Mouse (Mus musculus): ENCODE measurements around the gene Nes.

Nes gene

DNA sequence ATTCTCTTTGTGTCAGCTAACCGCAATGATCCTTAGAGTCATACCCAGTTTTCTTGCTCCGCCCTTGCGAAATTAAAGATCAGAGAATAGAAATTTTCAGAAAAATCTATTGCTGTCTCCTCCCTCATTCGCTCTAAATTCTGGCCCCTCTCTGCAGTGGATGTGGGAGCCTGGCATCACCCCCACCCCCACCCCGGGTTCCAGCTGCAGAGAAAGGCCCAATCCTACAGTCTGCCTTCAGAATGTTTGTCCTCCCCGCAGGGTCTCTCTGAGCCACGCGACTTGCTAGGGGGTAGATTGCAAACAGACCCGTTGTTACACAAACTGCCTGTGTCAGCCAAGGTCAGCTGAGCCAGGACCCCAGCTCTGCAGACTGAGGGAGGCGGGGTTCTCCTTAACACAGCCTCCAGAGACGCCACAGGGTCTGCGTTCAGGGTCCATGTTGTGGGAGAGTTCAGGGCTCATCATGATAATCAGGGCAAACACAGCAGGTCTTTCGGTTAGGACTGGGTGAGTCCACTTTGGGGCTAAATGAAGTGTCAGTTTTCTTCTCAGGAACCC, 20.8 kb upstream of the Nes start:
- DNase-seq (ENCODE audit: low spot score in 2 of 2) = no peak

DNA sequence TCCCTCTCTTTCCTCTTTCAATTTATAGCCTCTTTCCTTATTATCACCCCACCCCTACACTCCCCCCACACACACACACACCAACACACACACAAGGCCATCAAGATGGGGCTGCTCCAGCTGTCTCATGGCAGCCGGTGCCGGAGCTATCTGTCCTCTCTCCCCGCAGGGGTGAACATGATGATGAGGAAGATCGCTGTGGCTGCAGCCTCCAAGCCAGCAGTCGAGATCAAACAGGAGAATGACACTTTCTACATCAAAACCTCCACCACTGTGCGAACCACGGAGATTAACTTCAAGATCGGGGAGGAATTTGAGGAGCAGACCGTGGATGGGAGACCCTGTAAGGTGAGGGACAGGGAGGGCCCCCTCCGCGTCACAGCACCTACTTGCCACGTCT, 18.9 kb upstream of the Nes start:
- no peak for DNase-seq (ENCODE audit: low spot score in 2 of 2)

- no peak for DNase-seq (ENCODE audit: low spot score in 2 of 2)
Observed at GRCm38 (mm10) chr3:87952440-87952839, 18.4 kb upstream of the Nes start.

GRCm38 (mm10) chr3:87958056-87958455, 12.8 kb upstream of the Nes start:
- DNase-seq (ENCODE audit: low spot score in 2 of 2) = no peak

DNA sequence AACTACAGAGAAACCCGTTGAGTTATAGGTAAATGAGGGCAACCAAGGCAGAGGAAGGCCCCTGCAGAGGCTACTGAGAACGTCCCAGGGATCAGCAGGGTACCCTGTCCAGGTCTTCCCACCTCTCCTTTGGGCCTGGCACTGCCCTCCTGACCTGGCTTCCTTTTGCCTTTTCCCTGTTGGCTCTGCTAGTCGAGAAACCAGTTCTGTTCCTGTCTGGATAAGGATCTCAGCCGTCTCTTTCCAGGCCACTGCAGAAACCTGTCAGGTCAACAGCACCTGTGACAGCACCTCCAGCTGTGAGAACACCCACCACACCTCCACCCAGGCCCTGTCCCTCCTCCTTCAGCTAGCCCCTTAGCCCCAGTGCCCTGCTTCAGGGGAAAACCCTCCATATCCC, 12.4 kb upstream of the Nes start:
- DNase-seq (ENCODE audit: low spot score in 2 of 2) = no peak

GRCm38 (mm10) chr3:87958967-87959366, 11.9 kb upstream of the Nes start:
- no peak for DNase-seq (ENCODE audit: low spot score in 2 of 2)

GRCm38 (mm10) chr3:87959371-87959770, 11.5 kb upstream of the Nes start:
- DNase-seq (ENCODE audit: low spot score in 2 of 2) = no peak

DNA sequence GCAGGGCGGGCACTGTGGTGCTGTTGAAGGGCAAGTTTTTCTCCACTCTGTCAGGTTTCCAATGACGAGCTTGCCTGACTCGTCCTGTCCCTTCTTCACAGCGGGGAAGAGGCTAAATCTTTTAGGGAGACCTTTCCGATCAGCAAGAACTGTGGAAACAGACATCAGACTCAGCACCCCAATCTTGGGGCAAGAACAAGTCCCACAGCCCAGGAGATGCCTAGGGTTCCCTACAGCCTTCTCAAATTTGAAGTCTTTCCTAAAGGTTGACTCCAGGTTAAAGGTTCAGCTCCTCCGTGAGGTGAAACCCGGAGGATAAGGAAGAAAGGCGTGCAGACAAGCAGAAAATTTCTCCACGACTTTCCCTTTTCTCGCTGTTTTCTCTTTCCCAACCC, 10.7 kb upstream of the Nes start:
- DNase-seq (ENCODE audit: low spot score in 2 of 2) = no peak

DNA sequence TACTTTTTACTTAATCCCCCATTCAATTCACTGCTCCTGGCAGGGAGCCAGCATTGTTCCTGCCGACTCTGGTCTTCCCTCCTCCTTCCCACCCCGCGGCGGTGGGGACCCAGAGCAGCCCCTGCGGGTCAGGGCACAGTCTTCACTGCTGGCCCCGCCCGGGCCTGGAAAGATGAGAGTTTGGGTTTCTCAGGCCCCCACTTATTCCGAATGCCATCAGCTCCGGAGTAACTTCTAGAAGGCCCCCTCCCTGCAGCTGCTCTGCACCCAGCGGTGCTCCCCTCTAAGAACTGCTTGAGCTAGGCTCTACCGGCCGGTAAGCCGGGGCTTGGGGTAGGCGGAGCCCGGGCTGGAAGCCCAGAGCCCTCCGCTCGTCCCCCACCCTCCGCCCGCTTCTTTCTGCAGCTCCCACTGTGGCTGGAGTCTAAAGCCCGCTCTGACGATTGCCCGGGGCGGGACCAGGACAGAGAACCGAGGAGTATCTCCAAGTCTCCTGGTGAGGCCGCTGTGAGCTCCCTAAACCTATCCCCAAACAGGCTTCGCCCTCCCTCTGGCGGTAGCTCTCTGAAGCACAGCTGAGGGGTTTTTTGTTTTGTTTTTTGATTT, 10.2 kb upstream of the Nes start:
- peak; percentile 68 for DNase-seq (ENCODE audit: low spot score in 2 of 2)

DNA sequence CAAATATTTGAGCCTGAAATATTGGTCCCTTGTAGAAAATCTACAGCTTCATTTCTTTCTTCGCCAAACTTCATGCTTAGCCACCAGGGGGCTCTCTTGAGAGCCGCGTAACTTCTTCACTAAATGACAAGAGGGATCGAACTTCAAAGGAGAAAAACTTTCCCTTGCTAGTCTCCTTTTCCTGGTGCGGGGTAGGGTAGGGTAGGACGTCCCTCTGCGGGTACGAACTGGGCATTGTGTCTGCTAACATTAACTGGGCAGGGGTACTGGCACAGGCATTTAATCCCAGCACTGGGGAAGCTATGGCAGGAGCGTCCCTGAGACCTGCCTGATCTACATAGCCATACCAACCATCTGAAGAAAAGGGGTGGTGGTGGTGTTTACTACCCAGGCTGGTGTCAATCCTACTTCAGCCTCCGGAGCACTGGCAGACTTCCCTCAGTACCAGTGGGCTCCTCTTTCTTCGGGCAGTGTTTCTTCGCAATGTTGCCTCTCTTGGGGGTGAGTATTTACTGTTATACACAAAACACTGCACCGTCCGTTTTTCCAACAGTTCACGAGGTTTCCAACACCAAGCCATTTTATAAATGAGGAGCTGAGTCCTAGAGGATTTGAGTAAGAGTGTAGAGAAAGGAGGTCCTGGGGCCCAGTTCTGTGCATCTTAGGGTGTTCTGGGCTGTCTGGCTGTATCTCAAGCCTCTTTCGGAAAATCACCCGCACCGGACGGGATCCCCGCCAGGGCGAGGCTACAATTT, 517 bp upstream of the Nes start:
- DNase-seq (ENCODE audit: low spot score in 2 of 2) = no peak

DNA sequence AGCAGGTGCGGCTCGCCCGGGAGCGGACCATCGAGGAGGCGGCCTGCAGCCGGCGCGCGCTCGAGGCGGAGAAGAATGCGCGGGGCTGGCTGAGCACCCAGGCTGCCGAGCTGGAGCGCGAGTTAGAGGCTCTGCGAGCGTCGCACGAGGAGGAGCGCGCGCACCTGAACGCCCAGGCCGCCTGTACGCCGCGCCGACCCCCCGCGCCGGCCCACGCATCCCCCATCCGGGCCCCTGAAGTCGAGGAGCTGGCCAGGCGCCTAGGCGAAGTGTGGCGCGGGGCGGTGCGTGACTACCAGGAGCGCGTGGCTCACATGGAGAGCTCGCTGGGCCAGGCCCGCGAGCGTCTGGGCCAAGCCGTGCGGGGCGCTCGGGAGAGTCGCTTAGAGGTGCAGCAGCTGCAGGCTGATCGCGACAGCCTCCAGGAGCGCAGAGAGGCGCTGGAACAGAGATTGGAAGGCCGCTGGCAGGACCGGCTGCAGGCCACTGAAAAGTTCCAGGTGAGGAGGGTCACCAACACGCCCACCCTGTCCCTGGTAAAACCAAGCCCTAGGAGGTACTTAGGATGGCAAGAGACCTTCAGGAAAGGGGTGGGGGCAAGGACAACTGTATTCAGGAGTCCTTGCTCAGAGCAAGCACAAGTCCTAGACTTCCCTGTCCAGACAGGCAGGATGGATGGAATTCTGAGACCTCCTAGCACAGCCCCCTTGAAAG, 768 bp downstream of the Nes start:
- no peak for DNase-seq (ENCODE audit: low spot score in 2 of 2)

DNA sequence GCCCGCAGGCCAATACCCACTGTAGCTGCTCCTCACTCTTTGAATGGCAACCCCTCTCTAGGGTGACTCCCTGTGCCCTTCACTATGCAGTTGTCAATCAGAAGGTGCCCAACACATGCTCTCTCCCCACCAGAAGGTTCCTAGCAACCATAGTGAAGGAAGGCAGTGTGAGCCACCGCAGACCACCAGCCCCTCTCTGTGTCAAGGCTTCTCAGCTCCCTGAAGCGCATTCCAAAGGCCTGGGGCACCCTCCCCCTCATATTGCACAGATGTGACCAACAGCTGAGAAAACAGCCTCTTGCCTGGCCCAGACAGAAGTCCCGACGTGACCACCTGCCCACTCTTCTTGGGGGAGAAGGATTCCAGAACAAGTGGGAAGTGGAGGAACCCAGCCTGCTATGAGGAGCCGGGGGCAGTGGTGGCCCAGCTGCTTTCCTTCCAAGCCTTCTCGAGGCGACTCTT, 1.4 kb downstream of the Nes start:
- DNase-seq (ENCODE audit: low spot score in 2 of 2) = no peak

GRCm38 (mm10) chr3:87972776-87973175, 1.9 kb downstream of the Nes start:
- DNase-seq (ENCODE audit: low spot score in 2 of 2) = no peak

GRCm38 (mm10) chr3:87973593-87974380, 2.9 kb downstream of the Nes start:
- no peak for DNase-seq (ENCODE audit: low spot score in 2 of 2)

- no peak for DNase-seq (ENCODE audit: low spot score in 2 of 2)
Observed at GRCm38 (mm10) chr3:87974381-87974987, 3.6 kb downstream of the Nes start.

DNA sequence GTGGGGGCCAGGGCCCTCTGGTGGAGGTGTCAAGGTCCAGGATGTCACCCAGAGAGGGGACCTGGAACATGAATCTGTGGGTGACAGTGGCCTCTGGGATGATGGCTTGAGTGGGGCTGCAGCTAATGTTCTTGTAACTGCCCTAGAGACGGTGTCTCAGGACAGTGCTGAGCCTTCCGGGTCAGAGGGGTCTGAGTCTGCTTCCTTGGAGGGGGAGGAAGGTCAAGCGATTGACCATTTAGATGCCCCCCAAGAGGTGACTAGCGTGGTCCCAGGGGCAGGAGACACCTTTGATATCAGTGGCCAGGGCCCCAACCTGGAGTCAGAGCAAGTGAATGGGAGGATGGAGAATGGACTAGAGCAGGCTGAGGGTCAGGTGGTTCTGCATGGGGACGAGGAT, 8.6 kb downstream of the Nes start:
- DNase-seq (ENCODE audit: low spot score in 2 of 2) = no peak

DNA sequence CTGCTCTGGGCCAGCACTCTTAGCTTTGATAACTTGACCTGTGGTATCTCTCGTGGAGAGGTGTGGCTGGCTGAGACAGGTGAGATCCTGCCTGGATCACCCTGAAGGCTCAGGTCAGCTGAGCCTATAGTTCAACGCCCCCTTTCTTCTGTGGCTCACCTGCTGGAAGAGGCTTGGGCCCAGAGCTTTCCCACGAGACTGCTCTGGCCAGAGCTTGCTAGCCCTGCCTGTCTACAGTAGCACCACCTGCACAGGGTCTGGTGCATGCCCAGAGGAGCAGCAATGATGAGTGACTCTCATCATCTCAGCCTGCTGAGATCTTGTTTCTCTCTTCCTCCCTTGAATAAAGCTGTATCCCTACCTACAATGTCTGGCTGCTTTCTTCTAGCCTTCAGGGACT, 9.2 kb downstream of the Nes start:
- no peak for DNase-seq (ENCODE audit: low spot score in 2 of 2)

- no peak for DNase-seq (ENCODE audit: low spot score in 2 of 2)
Observed at GRCm38 (mm10) chr3:87980728-87981127, 9.8 kb downstream of the Nes start.

- DNase-seq (ENCODE audit: low spot score in 2 of 2) = no peak
Observed at GRCm38 (mm10) chr3:87981214-87981760, 10.4 kb downstream of the Nes start.

DNA sequence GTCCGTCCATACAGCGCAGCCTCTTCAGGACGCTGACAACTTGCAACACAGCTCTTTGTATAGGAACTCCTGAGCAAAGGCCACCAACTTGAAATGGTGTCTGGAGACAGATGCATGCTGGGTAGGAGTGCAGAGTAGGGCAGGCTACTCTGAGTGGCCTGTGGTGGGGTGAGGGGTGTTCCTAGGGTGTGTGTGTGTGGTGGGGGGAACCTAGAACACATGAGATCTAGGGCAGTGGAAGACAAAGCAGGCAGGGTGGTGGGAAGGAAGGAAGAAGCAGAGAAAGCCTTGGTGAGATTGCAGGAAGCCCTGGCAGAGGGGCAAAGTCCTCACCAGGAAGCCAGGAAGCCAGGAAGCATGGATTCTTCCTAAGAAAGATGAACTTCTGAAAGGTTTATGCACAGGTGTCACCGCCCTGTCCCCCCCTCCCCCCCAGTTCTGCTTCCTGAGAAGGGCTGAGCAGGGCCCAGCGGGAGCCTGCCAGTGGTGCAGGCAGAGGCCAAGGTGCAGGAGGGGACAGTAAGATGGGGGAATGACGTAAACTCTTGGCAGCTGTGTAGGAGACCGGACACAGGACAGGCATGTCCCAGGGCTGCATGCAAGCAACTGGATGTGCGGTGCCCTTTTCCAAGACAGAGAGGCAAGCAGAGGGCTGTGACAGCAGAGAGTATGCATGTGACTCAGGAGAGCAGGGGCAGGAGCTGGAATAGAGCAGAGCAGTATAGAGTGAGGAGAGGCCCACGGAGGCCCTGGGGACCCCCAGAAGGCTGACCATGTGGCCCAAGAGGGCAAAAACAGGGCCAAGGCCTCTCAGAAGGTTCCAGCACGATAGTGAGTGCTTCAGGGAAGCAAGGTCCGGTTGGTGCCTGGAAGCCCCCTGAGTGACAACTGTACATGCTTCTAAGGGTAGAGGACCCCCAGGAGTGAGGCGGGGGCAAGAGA, 11.3 kb downstream of the Nes start:
- DNase-seq (ENCODE audit: low spot score in 2 of 2) = no peak

Data from right cerebral cortex, postnatal 36 days (tissue).